Mouse (Mus musculus) hindbrain, embryonic 11.5 days (tissue): ENCODE measurements around the gene Chst8. TPM values are rescaled to one million over a fixed set of nuclear protein-coding genes. Genes with fewer than 3 reads are reported as not detected.
A peak's percentile ranks its signal among the peaks of the same experiment; 100 is the strongest.

Experiments
- ATAC-seq: fragments of 200-750 bp; cut with Nextera tagmentation; 2 replicates; pipeline ENCODE4 v1.8.0; 2017; ENCODE audit warnings: mild to moderate bottlenecking, moderate TSS enrichment, moderate library complexity; ENCODE audit not compliant: low FRiP score
- DNase-seq: peaks from one replicate; pipeline ENCODE4 v3.0.0-alpha.2; 2015; ENCODE audit warnings: low spot score
- H3K27ac ChIP-seq: fragments of 300-500 bp; sonication (generic); 2 replicates; pipeline ENCODE4 v1.5.1; 2014; ENCODE audit warnings: mild to moderate bottlenecking, low read depth, low read length
- H3K27me3 ChIP-seq: fragments of 300-500 bp; sonication (generic); 2 replicates; pipeline ENCODE4 v1.6.1; 2014; ENCODE audit warnings: mild to moderate bottlenecking, low read length, moderate library complexity, mixed read lengths; ENCODE audit not compliant: control insufficient read depth, insufficient read depth
- H3K36me3 ChIP-seq: fragments of 300-500 bp; sonication (generic); 2 replicates; pipeline ENCODE4 v1.6.1; 2014; ENCODE audit warnings: mild to moderate bottlenecking, low read length, moderate library complexity, mixed read lengths; ENCODE audit not compliant: control insufficient read depth, insufficient read depth
- H3K4me1 ChIP-seq: fragments of 300-500 bp; sonication (generic); replicated peaks from 2 replicates; pipeline ENCODE4 v1.6.1; 2014; ENCODE audit warnings: low read length, mixed read lengths; ENCODE audit not compliant: control insufficient read depth, insufficient read depth
- H3K4me2 ChIP-seq: fragments of 300-500 bp; sonication (generic); replicated peaks from 2 replicates; pipeline ENCODE4 v1.6.1; 2014; ENCODE audit warnings: mild to moderate bottlenecking, low read depth, low read length
- H3K4me3 ChIP-seq: fragments of 300-500 bp; sonication (generic); 2 replicates; pipeline ENCODE4 v1.5.1; 2014; ENCODE audit warnings: low read depth, low read length
- H3K9ac ChIP-seq: fragments of 300-500 bp; sonication (generic); 2 replicates; pipeline ENCODE4 v1.6.1; 2014; ENCODE audit warnings: low read depth, low read length
- H3K9me3 ChIP-seq: fragments of 300-500 bp; sonication (generic); 2 replicates; pipeline ENCODE4 v1.6.1; 2016; ENCODE audit warnings: low read length; ENCODE audit not compliant: control insufficient read depth
- WGBS: fragments of 180-500 bp; shearing (Covaris S2); extraction: QIAGEN DNeasy Blood & Tissue Kit; methylation state at CpG from one replicate; pipeline ENCODE4 v1.1.7; 2014; 5-methylcytosine and 5-hydroxymethylcytosine counted together
- polyA plus RNA-seq: library from polyadenylated mRNA; unstranded; fragments of >200 nt; fragmentation: Nextera tagmentation; extraction: Ambion mirVana; gene quantifications from 2 replicates; pipeline ENCODE4 v1.2.1, GENCODE M21; 2014

The Chst8 gene
- polyA plus RNA-seq, 1 experiment from 2014 or later = 13.5 TPM

- no peak for DNase-seq
- H3K36me3 ChIP-seq = no peaks in the 10 kb centered on the region
Measured at GRCm38 (mm10) chr7:34744994-34745393, 67.5 kb downstream of the Chst8 start.

DNA sequence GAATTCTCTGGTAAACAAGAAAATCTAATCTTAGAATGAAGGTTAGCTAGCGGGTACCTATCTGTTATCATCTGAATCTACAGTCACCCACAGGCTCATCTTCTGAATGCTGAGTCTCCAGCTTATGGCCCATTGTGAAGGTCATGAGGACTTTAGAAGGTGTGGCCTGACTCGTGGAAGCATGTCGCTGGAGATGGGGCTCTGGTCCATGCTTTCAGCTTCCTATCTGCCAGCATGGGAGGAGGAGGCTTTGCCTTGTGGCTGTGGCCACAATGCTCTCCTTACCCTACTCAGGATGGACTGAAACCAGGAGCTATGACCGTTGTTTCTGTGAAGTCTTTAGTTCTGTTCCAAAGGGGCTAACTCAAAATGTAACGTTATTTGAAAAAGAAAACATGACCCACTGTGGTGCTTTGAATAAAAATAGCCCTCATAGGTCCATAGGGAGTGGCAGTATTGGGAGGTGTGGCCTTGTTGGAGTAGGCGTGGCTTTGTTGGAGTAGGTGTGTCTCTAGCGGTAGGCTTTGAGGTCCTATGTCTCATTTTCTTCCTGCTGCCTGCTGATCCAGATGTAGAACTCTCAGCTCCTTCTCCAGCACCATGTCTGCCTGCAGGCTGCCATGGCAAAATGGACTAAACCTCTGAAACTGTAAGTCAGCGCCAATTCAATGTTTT lies 69.0 kb downstream of the Chst8 start:
- peaks cover 4% of the 10 kb centered on the region; the same call in 1 of the 2 replicates for H3K4me1 ChIP-seq
- H3K9ac ChIP-seq = no peak overlapping the region
- no peaks in the 10 kb centered on the region for H3K36me3 ChIP-seq
- no peaks in the 10 kb centered on the region for H3K9me3 ChIP-seq
- ATAC-seq = no peak
- H3K27me3 ChIP-seq = no peaks in the 10 kb centered on the region
- no peak overlapping the region for H3K27ac ChIP-seq
- no peak overlapping the region for H3K4me3 ChIP-seq
- 79% methylated on average over 8 of the region's 8 CpGs for WGBS
- H3K4me2 ChIP-seq = no peak overlapping the region
- no peak for DNase-seq

More at GRCm38 (mm10) chr7:34744994-34745393, 67.5 kb downstream of the Chst8 start:
- H3K27me3 ChIP-seq = no peaks in the 10 kb centered on the region
- H3K9ac ChIP-seq = no peak overlapping the region
- H3K4me2 ChIP-seq = no peak overlapping the region
- 87% methylated on average over 8 of the region's 8 CpGs for WGBS
- H3K9me3 ChIP-seq = no peaks in the 10 kb centered on the region
- H3K27ac ChIP-seq = no peak overlapping the region
- no peak overlapping the region for H3K4me3 ChIP-seq
- H3K4me1 ChIP-seq = peaks cover 4% of the 10 kb centered on the region; the same call in 1 of the 2 replicates
- ATAC-seq = no peak

- DNase-seq (no peak), ATAC-seq (no peak)
- H3K27ac ChIP-seq = no peak overlapping the region
- no peaks in the 10 kb centered on the region for H3K36me3 ChIP-seq
- WGBS = 98% methylated on average over 8 of the region's 8 CpGs
- H3K4me2 ChIP-seq = no peak overlapping the region
- H3K9ac ChIP-seq = no peak overlapping the region
- H3K9me3 ChIP-seq = no peaks in the 10 kb centered on the region
- H3K27me3 ChIP-seq = no peaks in the 10 kb centered on the region
- no peak overlapping the region for H3K4me3 ChIP-seq
- no peaks in the 10 kb centered on the region for H3K4me1 ChIP-seq
Measured at GRCm38 (mm10) chr7:34739371-34739770, 73.1 kb downstream of the Chst8 start.

GRCm38 (mm10) chr7:34737206-34737605 lies 75.3 kb downstream of the Chst8 start:
- no peak for DNase-seq
- no peak overlapping the region for H3K27ac ChIP-seq
- H3K4me2 ChIP-seq = no peak overlapping the region
- no peaks in the 10 kb centered on the region for H3K4me1 ChIP-seq
- no peaks in the 10 kb centered on the region for H3K9me3 ChIP-seq
- WGBS = 75% methylated on average over 6 of the region's 6 CpGs
- no peak for ATAC-seq
- H3K27me3 ChIP-seq = no peaks in the 10 kb centered on the region
- H3K4me3 ChIP-seq = no peak overlapping the region
- no peaks in the 10 kb centered on the region for H3K36me3 ChIP-seq
- no peak overlapping the region for H3K9ac ChIP-seq

GRCm38 (mm10) chr7:34734348-34734747 lies 78.2 kb downstream of the Chst8 start:
- ATAC-seq (no peak), DNase-seq (no peak)
- no peak overlapping the region for H3K9ac ChIP-seq
- no peaks in the 10 kb centered on the region for H3K27me3 ChIP-seq
- 88% methylated on average over 6 of the region's 6 CpGs for WGBS
- no peaks in the 10 kb centered on the region for H3K36me3 ChIP-seq
- no peaks in the 10 kb centered on the region for H3K4me1 ChIP-seq
- H3K27ac ChIP-seq = no peak overlapping the region
- H3K9me3 ChIP-seq = no peaks in the 10 kb centered on the region
- no peak overlapping the region for H3K4me3 ChIP-seq
- no peak overlapping the region for H3K4me2 ChIP-seq

DNA sequence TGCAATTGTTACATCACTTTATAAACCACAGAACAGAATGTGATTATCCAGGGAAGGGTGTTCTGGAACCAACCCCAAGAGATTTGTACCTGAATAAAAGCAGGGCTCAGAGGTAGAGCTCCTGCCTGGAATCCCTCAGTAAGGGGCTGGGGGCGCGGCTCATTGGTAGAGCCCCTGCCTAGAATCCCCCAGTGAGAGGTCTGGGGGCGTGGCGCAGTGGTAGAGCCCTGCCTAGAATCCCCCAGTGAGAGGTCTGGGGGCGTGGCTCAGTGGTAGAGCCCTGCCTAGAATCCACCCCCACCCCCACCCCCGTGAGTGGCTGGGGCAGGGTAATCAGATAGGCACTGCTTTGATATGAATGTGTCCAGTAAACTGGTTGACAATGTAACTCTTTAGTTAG lies 83.6 kb downstream of the Chst8 start:
- ATAC-seq (no peak), DNase-seq (no peak)
- H3K4me1 ChIP-seq = no peaks in the 10 kb centered on the region
- 43% methylated on average over 6 of the region's 6 CpGs for WGBS
- no peaks in the 10 kb centered on the region for H3K27me3 ChIP-seq
- H3K4me3 ChIP-seq = no peak overlapping the region
- no peaks in the 10 kb centered on the region for H3K9me3 ChIP-seq
- no peak overlapping the region for H3K9ac ChIP-seq
- no peaks in the 10 kb centered on the region for H3K36me3 ChIP-seq
- no peak overlapping the region for H3K27ac ChIP-seq
- no peak overlapping the region for H3K4me2 ChIP-seq

DNA sequence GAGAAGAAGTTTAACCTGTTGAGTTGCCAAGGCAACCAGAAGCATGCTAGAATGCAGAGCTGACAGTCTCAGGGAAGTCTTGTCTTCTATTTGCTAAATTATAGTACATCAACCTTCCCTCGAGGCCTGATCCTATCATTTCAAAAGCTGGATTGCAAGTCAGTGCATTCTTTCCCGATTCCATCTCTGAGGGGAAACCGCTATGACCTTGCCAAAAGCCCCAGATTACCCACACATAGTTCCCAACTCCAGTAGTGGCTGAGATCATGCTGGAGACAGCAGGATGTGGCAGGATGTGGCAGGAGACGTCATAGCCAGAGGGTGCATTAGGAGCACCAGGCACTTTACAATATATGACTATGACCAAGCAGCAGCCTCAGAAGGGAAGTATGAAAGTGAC lies 87.3 kb downstream of the Chst8 start:
- H3K4me1 ChIP-seq = peaks cover 11% of the 10 kb centered on the region
- H3K9me3 ChIP-seq = no peaks in the 10 kb centered on the region
- H3K27me3 ChIP-seq = no peaks in the 10 kb centered on the region
- H3K36me3 ChIP-seq = no peaks in the 10 kb centered on the region
- DNase-seq (no peak), ATAC-seq (no peak)
- H3K9ac ChIP-seq = no peak overlapping the region
- H3K4me3 ChIP-seq = no peak overlapping the region
- no peak overlapping the region for H3K4me2 ChIP-seq
- no peak overlapping the region for H3K27ac ChIP-seq
- WGBS = 89% methylated on average over 4 of the region's 4 CpGs

DNA sequence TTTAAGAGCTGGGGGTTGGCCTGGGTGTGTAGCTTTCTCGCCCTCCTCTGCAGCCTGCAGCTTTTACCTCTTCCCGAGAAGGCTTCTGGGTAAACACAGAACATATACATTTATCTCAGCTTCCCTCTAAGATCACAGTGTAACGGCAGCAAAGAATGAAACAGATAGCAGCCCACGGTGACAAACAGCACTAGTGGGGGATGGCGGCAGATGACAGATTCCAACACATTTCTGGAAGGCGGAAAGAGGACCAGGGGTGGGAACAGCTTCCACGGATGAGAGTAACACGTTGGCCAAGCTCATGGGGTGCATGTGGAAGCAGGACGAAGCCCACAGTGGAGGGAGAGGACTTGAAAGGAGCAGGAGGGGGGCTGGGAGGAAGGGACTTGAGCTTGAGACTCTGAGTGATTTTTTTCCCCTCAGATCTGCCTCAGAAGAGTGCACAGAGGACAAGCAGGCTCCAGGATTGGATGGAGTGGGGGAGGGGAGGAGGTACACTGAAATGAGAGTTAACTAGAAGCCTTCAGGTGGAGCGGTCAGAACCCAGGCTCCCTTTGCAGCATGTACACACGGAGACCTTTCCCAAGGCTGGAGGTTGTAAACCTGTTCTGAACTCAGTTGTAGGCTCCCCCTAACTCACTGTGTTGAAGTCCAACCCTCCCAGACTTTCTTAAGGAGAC lies 89.8 kb downstream of the Chst8 start:
- Histone ChIP-seq H3K9ac (no peak overlapping the region), H3K27me3 (no peaks in the 10 kb centered on the region), H3K4me2 (no peak overlapping the region), H3K36me3 (no peaks in the 10 kb centered on the region), H3K4me1 (peaks cover 11% of the 10 kb centered on the region), H3K27ac (no peak overlapping the region), H3K4me3 (no peak overlapping the region), H3K9me3 (no peaks in the 10 kb centered on the region)
- 67% methylated on average over 11 of the region's 11 CpGs for WGBS
- DNase-seq = no peak
- ATAC-seq = no peak

- H3K27ac ChIP-seq = 0 out of 2 replicates have a peak overlapping the region, but pooled peaks have one; percentile 17
- H3K9ac ChIP-seq = no peak overlapping the region
- WGBS = 29% methylated on average over 8 of the region's 8 CpGs
Measured at GRCm38 (mm10) chr7:34722151-34722550, 90.4 kb downstream of the Chst8 start.

More at GRCm38 (mm10) chr7:34722151-34722550, 90.4 kb downstream of the Chst8 start:
- H3K4me2 ChIP-seq = no peak overlapping the region
- no peaks in the 10 kb centered on the region for H3K36me3 ChIP-seq
- no peaks in the 10 kb centered on the region for H3K9me3 ChIP-seq
- ATAC-seq (no peak), DNase-seq (no peak)
- no peaks in the 10 kb centered on the region for H3K27me3 ChIP-seq
- no peak overlapping the region for H3K4me3 ChIP-seq
- H3K4me1 ChIP-seq = peaks cover 13% of the 10 kb centered on the region
